Mouse (Mus musculus) ES-E14 (cell line): ENCODE measurements around the gene Stk26. TPM values are rescaled to one million over a fixed set of nuclear protein-coding genes. Genes with fewer than 3 reads are reported as not detected.

ENCODE experiments used
- DNase-seq: peaks from one replicate; pipeline ENCODE4 v3.0.0-alpha.2; 2013; ENCODE audit warnings: low read depth, low spot score
- H3K27ac ChIP-seq: 2 replicates; pipeline ENCODE4 v1.5.1; 2012; ENCODE audit warnings: low read depth, mild to moderate bottlenecking, low read length, moderate library complexity, mixed read lengths; ENCODE audit not compliant: poor library complexity, insufficient read depth, severe bottlenecking
- H3K36me3 ChIP-seq: 2 replicates; pipeline ENCODE4 v1.6.1; 2012; ENCODE audit warnings: mild to moderate bottlenecking, low read length, moderate library complexity, mixed read lengths; ENCODE audit not compliant: control insufficient read depth, poor library complexity, insufficient read depth, severe bottlenecking
- H3K4me1 ChIP-seq, 2 experiments: fragments of 150-350 bp in 1 of 2; sonication (generic) in 1 of 2; 2 replicates each; pipeline ENCODE4 v1.6.1; 2012; ENCODE audit warnings: low read length in 2 of 2, mild to moderate bottlenecking in 1 of 2, mixed read lengths in 1 of 2; ENCODE audit not compliant: control insufficient read depth in 2 of 2, insufficient read depth in 2 of 2, poor library complexity in 1 of 2
- H3K4me3 ChIP-seq, 2 experiments: fragments of 150-350 bp in 1 of 2; sonication (generic) in 1 of 2; 2 replicates each; pipeline ENCODE4 v1.5.1; 2012; ENCODE audit warnings: low read length in 2 of 2, low read depth in 1 of 2, mild to moderate bottlenecking in 1 of 2, mixed read lengths in 1 of 2; ENCODE audit not compliant: insufficient read depth in 1 of 2, poor library complexity in 1 of 2, severe bottlenecking in 1 of 2
- H3K9ac ChIP-seq: 2 replicates; pipeline ENCODE4 v1.6.1; 2012; ENCODE audit warnings: low read depth, mild to moderate bottlenecking, low read length, mixed read lengths; ENCODE audit not compliant: poor library complexity, insufficient read depth, severe bottlenecking
- H3K9me3 ChIP-seq: fragments of 150-350 bp; sonication (generic); 2 replicates; pipeline ENCODE4 v1.6.1; 2012; ENCODE audit warnings: low read depth, mild to moderate bottlenecking, low read length; ENCODE audit not compliant: control insufficient read depth, insufficient read depth
- CHD2 ChIP-seq: IDR thresholded peaks from 2 replicates; pipeline ENCODE4 v1.6.1; 2014; ENCODE audit warnings: mild to moderate bottlenecking, low read depth, low read length, inconsistent platforms
- HCFC1 ChIP-seq: IDR thresholded peaks from 2 replicates; pipeline ENCODE4 v1.6.1; 2012; ENCODE audit warnings: low read length, inconsistent platforms, borderline replicate concordance; ENCODE audit not compliant: insufficient read depth
- MAFK ChIP-seq: IDR thresholded peaks from 2 replicates; pipeline ENCODE4 v1.6.1; 2014; ENCODE audit warnings: mild to moderate bottlenecking, low read depth, low read length, inconsistent platforms; ENCODE audit not compliant: insufficient read depth
- ZC3H11A ChIP-seq: IDR thresholded peaks from 2 replicates; pipeline ENCODE4 v1.6.1; 2012; ENCODE audit warnings: low read depth, mild to moderate bottlenecking, inconsistent platforms, low read length, borderline replicate concordance
- ZNF384 ChIP-seq: IDR thresholded peaks from 2 replicates; pipeline ENCODE4 v1.6.1; 2012; ENCODE audit warnings: low read depth, low read length, inconsistent platforms
- in situ Hi-C, 2 experiments: fragments of 600-800 bp; cut with MboI; formaldehyde crosslinking; loops; one replicate each; pipeline ENCODE4 v1.15.1; 2025; ENCODE audit warnings: low sequenced_read_pairs in 2 of 2, inconsistent platforms in 1 of 2; ENCODE audit not compliant: unreplicated experiment in 2 of 2
- total RNA-seq: library from RNA; depleted of rRNA; stranded (reverse); fragments of 300-350 nt; gene quantifications from 2 replicates; pipeline ENCODE4 v1.2.3, GENCODE M21; 2012; rRNA removed

Stk26 gene
- total RNA-seq, 1 experiment: 3.3 TPM

DNA sequence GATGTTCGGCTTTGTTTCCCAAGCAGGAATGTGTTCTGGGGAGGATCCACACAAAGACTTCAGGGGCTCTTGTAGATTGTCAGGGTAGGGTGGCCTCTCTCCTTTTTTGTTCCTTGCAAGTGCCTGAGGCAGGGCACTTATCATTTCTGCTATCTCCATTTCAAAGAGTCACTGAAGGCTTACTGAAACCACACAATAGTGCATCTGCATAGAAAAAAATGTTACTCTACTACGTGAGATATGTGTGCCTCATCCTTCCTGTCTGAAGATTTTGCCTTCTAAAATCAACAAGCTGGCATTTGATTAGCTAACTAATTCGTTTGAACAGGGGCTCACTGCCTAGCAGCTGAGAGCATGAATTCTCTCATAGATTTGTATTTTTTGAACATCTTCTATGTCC, 89.5 kb downstream of the Stk26 start:
- Histone ChIP-seq H3K9me3 (no peaks in the 10 kb centered on the region), H3K4me1 (no peaks in the 10 kb centered on the region), H3K4me3 (no peak overlapping the region), H3K9ac (no peak overlapping the region), H3K36me3 (no peaks in the 10 kb centered on the region), H3K27ac (no peak overlapping the region)
- in situ Hi-C loops: no loop called here
- no peak for TF ChIP-seq CHD2
- TF ChIP-seq MAFK: no peak
- TF ChIP-seq ZC3H11A: no peak
- no peak for TF ChIP-seq HCFC1
- TF ChIP-seq ZNF384: no peak
- no peak for DNase-seq

DNA sequence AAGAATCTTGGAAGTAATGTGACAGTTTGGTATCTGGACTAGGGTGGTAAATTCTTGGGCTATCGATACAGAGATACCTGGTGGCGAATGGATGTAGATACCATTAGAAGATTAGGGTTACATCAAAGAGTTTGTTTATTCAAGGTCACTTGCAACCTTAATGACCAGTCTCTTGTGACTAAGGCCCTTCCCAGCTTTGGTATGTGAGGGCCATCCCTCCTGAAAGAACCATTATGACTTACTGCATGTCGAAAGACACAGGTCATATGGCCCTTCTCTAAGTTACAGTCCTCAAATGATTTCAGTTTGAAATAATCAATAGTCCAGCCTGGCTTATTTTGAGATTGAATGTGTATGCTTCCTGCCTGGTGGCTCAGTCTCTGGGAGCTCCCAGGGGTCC, 96.3 kb downstream of the Stk26 start:
- no peak for TF ChIP-seq ZNF384
- no peak for TF ChIP-seq HCFC1
- TF ChIP-seq CHD2: no peak
- no peak for TF ChIP-seq ZC3H11A
- no peak for TF ChIP-seq MAFK
- in situ Hi-C loops: no loop called here
- no peak overlapping the region for H3K9ac ChIP-seq

DNA sequence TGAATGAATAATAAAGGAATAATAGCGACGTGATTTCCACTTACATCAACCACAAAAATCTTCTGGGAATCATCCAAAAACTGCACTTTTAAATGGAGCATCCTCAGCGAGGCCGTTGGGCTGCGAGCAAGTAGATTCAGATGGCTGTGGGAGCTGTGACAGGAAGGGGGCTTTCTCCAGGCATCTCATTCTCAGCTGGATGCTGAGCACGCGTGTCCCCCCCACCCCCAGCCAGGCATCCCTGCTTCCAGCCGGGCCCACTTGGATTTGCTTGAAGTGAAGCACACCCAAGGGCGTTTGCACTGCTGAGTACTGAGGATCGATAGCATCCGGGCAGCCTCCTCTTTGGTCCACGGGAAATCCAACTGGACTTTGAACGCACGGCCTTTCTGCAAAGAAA, 101.8 kb downstream of the Stk26 start, which contains the start of gene Frmd7:
Frmd7 (minus strand) TSS at position 101 of the 400 bp plus-strand sequence.
- Histone ChIP-seq H3K36me3 (no peaks in the 10 kb centered on the region), H3K9ac (no peak within 1 kb of the TSS), H3K27ac (no peak within 1 kb of the TSS), H3K9me3 (no peaks in the 10 kb centered on the region), H3K4me1 (no peaks in the 10 kb centered on the region), H3K4me3 (no peak within 1 kb of the TSS)
- DNase-seq: no peak
- in situ Hi-C loops: no loop called here
- TF ChIP-seq CHD2 (no peak), MAFK (no peak), ZC3H11A (no peak), ZNF384 (no peak), HCFC1 (no peak)

More for the DNA sequence above, 96.3 kb downstream of the Stk26 start:
- no peaks in the 10 kb centered on the region for H3K9me3 ChIP-seq
- no peak overlapping the region for H3K27ac ChIP-seq
- DNase-seq: no peak
- no peak overlapping the region for H3K4me3 ChIP-seq
- H3K36me3 ChIP-seq: no peaks in the 10 kb centered on the region
- H3K4me1 ChIP-seq: no peaks in the 10 kb centered on the region

Other genes with a start within 250 kb of the Stk26 start
- gene Frmd7, start 101.7 kb downstream of the Stk26 start, total RNA-seq: not detected in 2 replicates
- 9.0 and 13.8 TPM in 2 replicates for gene Rap2c, start 177.0 kb downstream of the Stk26 start, total RNA-seq